In genomic region chr7:79792635-79793421, GRCm38 (mm10) we compare ENCODE assay signal across 9 mouse cellular contexts. TPM values are rescaled to one million over a fixed set of nuclear protein-coding genes. Genes with fewer than 3 reads are reported as not detected.
DNase-seq lines count a peak whose midpoint lies in the region; ATAC-seq and TF ChIP-seq lines count a peak whose summit lies in the region.
"Had no signal": no experiment of that assay in that cellular context is flagged by ENCODE, and none has a peak within 500 bp of the region (broad histone marks: within the 10 kb centered on the region; RNA-seq: fewer than 3 reads in every experiment).

No protein-coding gene starts in this region.

- H3K4me3 ChIP-seq in spleen, adult 2 months (ENCODE audit: extremely low read depth, insufficient read depth, insufficient read length), result peak overlapping the region; percentile 11; the same call in 1 of the 2 replicates
- H3K4me3 ChIP-seq in kidney, embryonic 16.5 days (ENCODE audit: low read length), result peak overlapping the region; percentile 53
- H3K4me3 ChIP-seq in stomach, embryonic 16.5 days (replicated peaks; ENCODE audit: low read length), result peak overlapping the region; percentile 54

- H3K27ac ChIP-seq in spleen, adult 2 months (ENCODE audit: insufficient read depth, low read length), result no peak overlapping the region
- no peak overlapping the region for H3K27ac ChIP-seq in kidney, embryonic 16.5 days (ENCODE audit: low read length)
- H3K27ac ChIP-seq in stomach, embryonic 16.5 days (ENCODE audit: low read length), result no peak overlapping the region

- TF ChIP-seq POLR2A in spleen, adult 2 months (IDR thresholded peaks at IDR 0.05; ENCODE audit: low read depth, low read length), result no peak

- H3K36me3 ChIP-seq in spleen, adult 2 months (ENCODE audit: control insufficient read depth, insufficient read depth, low read length), result no peaks in the 10 kb centered on the region
- no peaks in the 10 kb centered on the region for H3K36me3 ChIP-seq in kidney, embryonic 16.5 days (ENCODE audit: insufficient read depth, low read length)
- H3K36me3 ChIP-seq in stomach, embryonic 16.5 days (ENCODE audit: control insufficient read depth, insufficient read depth, low read length), result no peaks in the 10 kb centered on the region

- peak; percentile 59 for DNase-seq in CD4-positive, CD25-positive, alpha-beta regulatory T cell, adult 2 months (ENCODE audit: low read depth, low spot score)
- no peak for DNase-seq in spleen, adult 2 months (ENCODE audit: low read depth in 1 of 2, low spot score in 2 of 2)
- no peak for DNase-seq in spleen, postnatal 14 days (ENCODE audit: low spot score in 2 of 2)
- peak; percentile 36 for DNase-seq in lung, postnatal 36 days

- peak overlapping the region; percentile 53 for H3K9ac ChIP-seq in kidney, embryonic 16.5 days (replicated peaks; ENCODE audit: low read length)
- H3K9ac ChIP-seq in stomach, embryonic 16.5 days (ENCODE audit: low read length), result peak overlapping the region; percentile 63

- no peak for ATAC-seq in CD4-positive, CD25-positive, alpha-beta regulatory T cell, adult 4 months
- peak; percentile 55 for ATAC-seq in granulocyte monocyte progenitor cell, adult 5-6 weeks (replicated peaks; ENCODE audit: poor library complexity, severe bottlenecking)
- peak; percentile 40 for ATAC-seq in kidney, embryonic 16.5 days (ENCODE audit: low FRiP score, low TSS enrichment)
- peak; percentile 21; the same call in 1 of the 2 replicates for ATAC-seq in stomach, embryonic 16.5 days (ENCODE audit: insufficient read depth, low FRiP score)

- H3K4me1 ChIP-seq in spleen, adult 2 months (ENCODE audit: control insufficient read depth, insufficient read depth, insufficient read length), result peaks cover 8% of the 10 kb centered on the region; the same call in 1 of the 2 replicates
- peaks cover 12% of the 10 kb centered on the region for H3K4me1 ChIP-seq in kidney, embryonic 16.5 days (ENCODE audit: insufficient read depth, low read length)
- peaks cover 5% of the 10 kb centered on the region; the same call in 1 of the 2 replicates for H3K4me1 ChIP-seq in stomach, embryonic 16.5 days (ENCODE audit: control insufficient read depth, insufficient read depth, low read length)

- H3K9me3 ChIP-seq in kidney, embryonic 16.5 days (ENCODE audit: low read length), result no peaks in the 10 kb centered on the region
- no peaks in the 10 kb centered on the region for H3K9me3 ChIP-seq in stomach, embryonic 16.5 days (replicated peaks; ENCODE audit: control insufficient read depth, low read length)

- H3K4me2 ChIP-seq in kidney, embryonic 16.5 days (replicated peaks; ENCODE audit: low read depth, low read length), result peak overlapping the region; percentile 79
- peak overlapping the region; percentile 93 for H3K4me2 ChIP-seq in stomach, embryonic 16.5 days (ENCODE audit: low read depth, low read length)

- WGBS in spleen, adult 2 months, result 5% methylated on average over 80 of the region's 80 CpGs
- WGBS in kidney, embryonic 16.5 days, result 1% methylated on average over 76 of the region's 80 CpGs
- under 1% methylated on average over 80 of the region's 80 CpGs for WGBS in stomach, embryonic 16.5 days

- TF ChIP-seq CTCF in spleen, adult 2 months (IDR thresholded peaks at IDR 0.05; ENCODE audit: extremely low read depth, insufficient read depth, insufficient read length, insufficient replicate concordance), result peak; percentile 21; the same call in 1 of the 2 replicates

- peaks cover 11% of the 10 kb centered on the region for H3K27me3 ChIP-seq in spleen, adult 2 months (ENCODE audit: control insufficient read depth, insufficient read depth, low read length)
- H3K27me3 ChIP-seq in kidney, embryonic 16.5 days (ENCODE audit: insufficient read depth, low read length), result peaks cover 56% of the 10 kb centered on the region
- H3K27me3 ChIP-seq in stomach, embryonic 16.5 days (ENCODE audit: control insufficient read depth, insufficient read depth, low read length), result peaks cover 45% of the 10 kb centered on the region

RNA-seq across cellular contexts. Expression of gene Mesp1, which starts 0.8 kb away (rescaled TPM):
- not detected for polyA plus RNA-seq in CD4-positive, CD25-positive, alpha-beta regulatory T cell, adult 4 months (2017; shearing (Covaris generic))
- 0.07 TPM in 1 of 2 replicates, not detected in the other for polyA plus RNA-seq in spleen, adult 2 months (2012; rRNA removed)
- total RNA-seq in granulocyte monocyte progenitor cell, adult 5-6 weeks (2014; fragmentation: Nextera tagmentation), result not detected in 2 replicates
- total RNA-seq in granulocyte monocyte progenitor cell, adult 5-6 weeks (2017), result not detected in 2 replicates
- not detected in 2 replicates for polyA plus RNA-seq in kidney, embryonic 16.5 days (2015; fragmentation: Nextera tagmentation; extraction: Ambion mirVana)
- 0.17 TPM in 1 of 2 replicates, not detected in the other for polyA plus RNA-seq in stomach, embryonic 16.5 days (2015; fragmentation: Nextera tagmentation; extraction: Ambion mirVana)
- total RNA-seq: gastrocnemius, postnatal 4 days had no signal

RNA-seq across cellular contexts. Expression of gene Mesp2, which starts 17.7 kb away (rescaled TPM):
- polyA plus RNA-seq in CD4-positive, CD25-positive, alpha-beta regulatory T cell, adult 4 months (2017; shearing (Covaris generic)), result under 1 TPM in 1 of 2 experiments, not detected in 1; 0.42 TPM
- 0.18 and 0.28 TPM in 2 replicates for polyA plus RNA-seq in spleen, adult 2 months (2012; rRNA removed)
- not detected in 2 replicates for total RNA-seq in granulocyte monocyte progenitor cell, adult 5-6 weeks (2014; fragmentation: Nextera tagmentation)
- total RNA-seq in granulocyte monocyte progenitor cell, adult 5-6 weeks (2017), result not detected in 2 replicates
- polyA plus RNA-seq in kidney, embryonic 16.5 days (2015; fragmentation: Nextera tagmentation; extraction: Ambion mirVana), result 0.78 and 0.82 TPM in 2 replicates
- 1.3 TPM in 2 replicates for polyA plus RNA-seq in stomach, embryonic 16.5 days (2015; fragmentation: Nextera tagmentation; extraction: Ambion mirVana)

RNA-seq across cellular contexts. Expression of gene Wdr93, which starts 49.9 kb away (rescaled TPM):
- under 1 TPM in 1 of 2 experiments, not detected in 1; 0.28 TPM for polyA plus RNA-seq in CD4-positive, CD25-positive, alpha-beta regulatory T cell, adult 4 months (2017; shearing (Covaris generic))
- polyA plus RNA-seq in spleen, adult 2 months (2012; rRNA removed), result not detected in 2 replicates
- total RNA-seq in granulocyte monocyte progenitor cell, adult 5-6 weeks (2014; fragmentation: Nextera tagmentation), result not detected in 2 replicates
- not detected in 2 replicates for total RNA-seq in granulocyte monocyte progenitor cell, adult 5-6 weeks (2017)
- polyA plus RNA-seq in kidney, embryonic 16.5 days (2015; fragmentation: Nextera tagmentation; extraction: Ambion mirVana), result 0.46 and 0.51 TPM in 2 replicates
- 0.25 and 0.47 TPM in 2 replicates for polyA plus RNA-seq in stomach, embryonic 16.5 days (2015; fragmentation: Nextera tagmentation; extraction: Ambion mirVana)

RNA-seq across cellular contexts. Expression of gene Pex11a, which starts 49.9 kb away (rescaled TPM):
- 1 to 10 TPM; 2.9 to 3.2 TPM for polyA plus RNA-seq in CD4-positive, CD25-positive, alpha-beta regulatory T cell, adult 4 months (2017; shearing (Covaris generic))
- 1.7 and 2.7 TPM in 2 replicates for polyA plus RNA-seq in spleen, adult 2 months (2012; rRNA removed)
- total RNA-seq in granulocyte monocyte progenitor cell, adult 5-6 weeks (2014; fragmentation: Nextera tagmentation), result 0.41 and 4.4 TPM in 2 replicates
- total RNA-seq in granulocyte monocyte progenitor cell, adult 5-6 weeks (2017), result 1.4 TPM in 2 replicates
- polyA plus RNA-seq in kidney, embryonic 16.5 days (2015; fragmentation: Nextera tagmentation; extraction: Ambion mirVana), result 10.5 and 14.3 TPM in 2 replicates
- polyA plus RNA-seq in stomach, embryonic 16.5 days (2015; fragmentation: Nextera tagmentation; extraction: Ambion mirVana), result 11.5 and 11.9 TPM in 2 replicates

Comparison
In these comparisons a context has a peak if more than half of its experiments do, and no peak if none do; other contexts are left out.
1. DNase-seq: peak in CD4-positive, CD25-positive, alpha-beta regulatory T cell, adult 2 months (single experiment) and lung, postnatal 36 days (single experiment); none in spleen, adult 2 months (0 of 2) and spleen, postnatal 14 days (0 of 2).
2. Peak in every context shown above with its lines, with median percentiles within 50 percentile points of each other: H3K4me3 ChIP-seq.